Mouse (Mus musculus) cerebellum, adult 9-10 months (tissue): ENCODE measurements around the gene Rfx7.
A peak's percentile ranks its signal among the peaks of the same experiment; 100 is the strongest.
"Not testable (repeated sequence)": the region's sequence is repeated elsewhere in the genome, so short reads cannot be mapped to it uniquely, and the experiment has no call there.

ENCODE experiments used
- DNase-seq: peaks from one replicate; pipeline ENCODE4 v3.0.0; 2022

Rfx7 gene

DNA sequence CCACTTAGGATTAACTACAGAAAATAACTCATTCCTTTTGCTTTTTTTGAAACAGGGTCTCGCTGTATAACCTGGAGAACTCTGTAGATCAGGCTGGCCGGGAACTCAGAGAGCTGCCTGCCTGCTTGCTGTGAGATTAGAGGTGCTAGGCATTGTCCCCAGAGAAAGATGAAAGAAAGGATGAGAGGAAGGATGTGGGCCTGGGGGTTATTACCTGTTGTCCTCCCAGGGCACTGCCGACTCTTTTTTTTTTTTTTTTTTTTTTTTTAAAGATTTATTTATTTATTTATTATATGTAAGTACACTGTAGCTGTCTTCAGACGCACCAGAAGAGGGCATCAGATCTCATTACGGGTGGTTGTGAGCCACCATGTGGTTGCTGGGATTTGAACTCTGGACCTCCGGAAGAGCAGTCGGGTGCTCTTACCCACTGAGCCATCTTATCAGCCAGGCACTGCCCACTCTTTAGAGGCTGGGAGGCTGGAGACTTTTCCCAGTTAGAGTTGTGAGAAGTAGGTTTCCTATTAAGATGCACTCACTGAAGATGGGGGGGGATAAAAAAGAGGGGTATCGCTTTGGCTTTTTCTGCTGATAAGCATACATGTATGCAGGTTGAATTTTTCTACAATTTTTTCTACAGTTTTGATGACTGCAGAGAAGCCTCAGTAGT, 134.4 kb downstream of the Rfx7 start:
- not testable (repeated sequence) for DNase-seq

DNA sequence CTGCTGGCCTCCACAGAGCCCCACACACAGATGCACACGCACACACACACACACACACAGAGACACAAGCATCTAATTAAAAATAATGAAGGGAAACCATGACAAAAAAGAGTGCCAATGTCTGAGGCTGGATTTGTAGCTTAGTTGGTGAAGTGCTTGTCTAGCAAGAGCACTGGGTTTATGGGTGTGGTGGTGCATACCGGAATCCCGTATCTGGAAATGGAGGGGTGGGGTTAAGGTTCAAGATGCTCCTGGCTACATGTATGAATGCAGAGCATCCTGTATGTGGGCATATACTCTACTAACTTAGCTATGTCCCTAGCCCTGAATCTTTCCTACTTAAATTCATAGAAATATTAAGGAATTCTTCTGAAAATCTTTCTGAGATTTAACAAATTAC, 135.1 kb downstream of the Rfx7 start:
- no peak for DNase-seq

- no peak for DNase-seq
Observed at GRCm38 (mm10) chr9:72669383-72669782, 137.3 kb downstream of the Rfx7 start.

DNA sequence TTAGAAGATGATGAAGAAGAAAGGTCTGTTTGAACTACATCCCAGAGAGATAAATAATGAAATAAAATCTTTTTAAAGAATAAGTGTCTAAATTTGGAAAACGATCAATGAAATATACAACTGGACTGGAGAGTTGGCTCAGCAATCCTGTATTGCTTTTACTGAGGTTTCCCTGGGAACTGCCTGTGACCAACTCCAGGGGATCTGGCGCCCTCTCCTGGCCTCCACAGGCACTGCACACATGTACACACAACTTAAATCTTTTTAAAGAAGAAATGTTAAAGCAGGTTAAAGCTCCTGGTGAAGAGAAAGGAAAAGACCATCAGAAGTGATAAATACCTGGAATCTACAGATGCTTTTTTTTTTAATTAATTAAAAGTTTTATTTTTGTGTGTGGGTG, 140.3 kb downstream of the Rfx7 start:
- DNase-seq: peak; percentile 88
